Mouse (Mus musculus) frontal cortex, adult (tissue): ENCODE results near the gene Dcp1a.
A peak's percentile ranks its signal among the peaks of the same experiment; 100 is the strongest.
"Not testable (repeated sequence)": the region's sequence is repeated elsewhere in the genome, so short reads cannot be mapped to it uniquely, and the experiment has no call there.

Source experiments
- ATAC-seq: cut with Nextera tagmentation; 2 replicates; pipeline ENCODE4 v1.9.2; 2017; ENCODE audit warnings: mild to moderate bottlenecking, moderate library complexity, mixed read lengths; ENCODE audit not compliant: low TSS enrichment

The Dcp1a gene

GRCm38 (mm10) chr14:30519323-30519722 lies 40.0 kb downstream of the Dcp1a start:
- no peak for ATAC-seq

GRCm38 (mm10) chr14:30523356-30523755 lies 44.0 kb downstream of the Dcp1a start:
- ATAC-seq: peak; percentile 88

- ATAC-seq: no peak
Observed at GRCm38 (mm10) chr14:30528392-30528791, 49.1 kb downstream of the Dcp1a start.

GRCm38 (mm10) chr14:30528961-30529360 lies 49.6 kb downstream of the Dcp1a start:
- no peak for ATAC-seq

GRCm38 (mm10) chr14:30529454-30529853 lies 50.1 kb downstream of the Dcp1a start:
- no peak for ATAC-seq

GRCm38 (mm10) chr14:30530726-30531269 lies 51.5 kb downstream of the Dcp1a start:
- no peak for ATAC-seq

- no peak for ATAC-seq
Observed at GRCm38 (mm10) chr14:30531431-30531830, 52.1 kb downstream of the Dcp1a start.

- peak; percentile 27; the same call in 1 of the 2 replicates for ATAC-seq
Observed at GRCm38 (mm10) chr14:30531896-30532295, 52.6 kb downstream of the Dcp1a start.

- no peak for ATAC-seq
Observed at GRCm38 (mm10) chr14:30533780-30534450, 54.6 kb downstream of the Dcp1a start.

- peak; percentile 74 for ATAC-seq
Observed at GRCm38 (mm10) chr14:30541541-30541940, 62.2 kb downstream of the Dcp1a start.

- not testable (repeated sequence) for ATAC-seq
Observed at GRCm38 (mm10) chr14:30543331-30543730, 64.0 kb downstream of the Dcp1a start.

GRCm38 (mm10) chr14:30548131-30548720 lies 68.9 kb downstream of the Dcp1a start, which contains the start of gene Tkt:
TSS of gene Tkt (plus strand) at chr14:30548359.
- ATAC-seq: peak; percentile 38

GRCm38 (mm10) chr14:30548965-30549776 lies 69.8 kb downstream of the Dcp1a start:
- ATAC-seq: peak; percentile 82

- no peak for ATAC-seq
Observed at GRCm38 (mm10) chr14:30549777-30550149, 70.4 kb downstream of the Dcp1a start.

- ATAC-seq: no peak
Observed at GRCm38 (mm10) chr14:30550232-30551070, 71.1 kb downstream of the Dcp1a start.

- ATAC-seq: no peak
Observed at GRCm38 (mm10) chr14:30551509-30551908, 72.2 kb downstream of the Dcp1a start.

- ATAC-seq: no peak
Observed at GRCm38 (mm10) chr14:30551981-30552380, 72.6 kb downstream of the Dcp1a start.

GRCm38 (mm10) chr14:30553185-30553584 lies 73.8 kb downstream of the Dcp1a start:
- ATAC-seq: no peak

- no peak for ATAC-seq
Observed at GRCm38 (mm10) chr14:30556651-30557050, 77.3 kb downstream of the Dcp1a start.

- no peak for ATAC-seq
Observed at GRCm38 (mm10) chr14:30557730-30558129, 78.4 kb downstream of the Dcp1a start.

- ATAC-seq: no peak
Observed at GRCm38 (mm10) chr14:30559321-30559850, 80.1 kb downstream of the Dcp1a start.
